Mouse (Mus musculus): ENCODE measurements around the gene Lemd1. TPM values are rescaled to one million over a fixed set of nuclear protein-coding genes. Genes with fewer than 3 reads are reported as not detected.

The Lemd1 gene
- polyA plus RNA-seq, 1 experiment = not detected

GRCm38 (mm10) chr1:132286735-132287134, 95.5 kb downstream of the Lemd1 start:
- no peaks in the 10 kb centered on the region for H3K36me3 ChIP-seq (ENCODE audit: control insufficient read depth)
- H3K4me1 ChIP-seq (ENCODE audit: control insufficient read depth) = no peaks in the 10 kb centered on the region
- H3K27me3 ChIP-seq (ENCODE audit: control insufficient read depth) = peaks cover 3% of the 10 kb centered on the region; the same call in 1 of the 2 replicates
- no peaks in the 10 kb centered on the region for H3K9me3 ChIP-seq (ENCODE audit: control insufficient read depth, low read length)
- no peak for TF ChIP-seq GATA1 (IDR thresholded peaks at IDR 0.05; ENCODE audit: low read length)
- TF ChIP-seq TAL1 (IDR thresholded peaks at IDR 0.05; ENCODE audit: low read length) = no peak
- H3K4me3 ChIP-seq (replicated peaks) = no peak overlapping the region

- H3K4me1 ChIP-seq (ENCODE audit: control insufficient read depth) = no peaks in the 10 kb centered on the region
- H3K9me3 ChIP-seq (ENCODE audit: control insufficient read depth, low read length) = no peaks in the 10 kb centered on the region
- no peaks in the 10 kb centered on the region for H3K36me3 ChIP-seq (ENCODE audit: control insufficient read depth)
- H3K4me3 ChIP-seq (replicated peaks) = no peak overlapping the region
- TF ChIP-seq TAL1 (IDR thresholded peaks at IDR 0.05; ENCODE audit: low read length) (no peak), GATA1 (IDR thresholded peaks at IDR 0.05; ENCODE audit: low read length) (no peak)
- H3K27me3 ChIP-seq (ENCODE audit: control insufficient read depth) = no peaks in the 10 kb centered on the region
Measured at GRCm38 (mm10) chr1:132287445-132287844, 96.2 kb downstream of the Lemd1 start.

GRCm38 (mm10) chr1:132287991-132288451, 96.8 kb downstream of the Lemd1 start:
- Histone ChIP-seq H3K36me3 (ENCODE audit: control insufficient read depth) (no peaks in the 10 kb centered on the region), H3K4me1 (ENCODE audit: control insufficient read depth) (no peaks in the 10 kb centered on the region), H3K9me3 (ENCODE audit: control insufficient read depth, low read length) (no peaks in the 10 kb centered on the region), H3K27me3 (ENCODE audit: control insufficient read depth) (no peaks in the 10 kb centered on the region), H3K4me3 (replicated peaks) (no peak overlapping the region)
- TF ChIP-seq GATA1 (IDR thresholded peaks at IDR 0.05; ENCODE audit: low read length) (no peak), TAL1 (IDR thresholded peaks at IDR 0.05; ENCODE audit: low read length) (no peak)

- TF ChIP-seq TAL1 (IDR thresholded peaks at IDR 0.05; ENCODE audit: low read length) = no peak
- TF ChIP-seq GATA1 (IDR thresholded peaks at IDR 0.05; ENCODE audit: low read length) = no peak
- no peaks in the 10 kb centered on the region for H3K36me3 ChIP-seq (ENCODE audit: control insufficient read depth)
- H3K9me3 ChIP-seq (ENCODE audit: control insufficient read depth, low read length) = no peaks in the 10 kb centered on the region
- H3K4me3 ChIP-seq (replicated peaks) = no peak overlapping the region
- no peaks in the 10 kb centered on the region for H3K27me3 ChIP-seq (ENCODE audit: control insufficient read depth)
- no peaks in the 10 kb centered on the region for H3K4me1 ChIP-seq (ENCODE audit: control insufficient read depth)
Measured at GRCm38 (mm10) chr1:132289965-132290364, 98.7 kb downstream of the Lemd1 start.

- H3K9me3 ChIP-seq (ENCODE audit: control insufficient read depth, low read length) = no peaks in the 10 kb centered on the region
- H3K4me3 ChIP-seq (replicated peaks) = no peak overlapping the region
- no peak for TF ChIP-seq GATA1 (IDR thresholded peaks at IDR 0.05; ENCODE audit: low read length)
- no peak for TF ChIP-seq TAL1 (IDR thresholded peaks at IDR 0.05; ENCODE audit: low read length)
- H3K27me3 ChIP-seq (ENCODE audit: control insufficient read depth) = peaks cover 8% of the 10 kb centered on the region
- no peaks in the 10 kb centered on the region for H3K4me1 ChIP-seq (ENCODE audit: control insufficient read depth)
- H3K36me3 ChIP-seq (ENCODE audit: control insufficient read depth) = no peaks in the 10 kb centered on the region
Measured at GRCm38 (mm10) chr1:132290921-132291675, 99.9 kb downstream of the Lemd1 start.

- TF ChIP-seq TAL1 (IDR thresholded peaks at IDR 0.05; ENCODE audit: low read length) (no peak), GATA1 (IDR thresholded peaks at IDR 0.05; ENCODE audit: low read length) (no peak)
- H3K9me3 ChIP-seq (ENCODE audit: control insufficient read depth, low read length) = no peaks in the 10 kb centered on the region
- H3K36me3 ChIP-seq (ENCODE audit: control insufficient read depth) = no peaks in the 10 kb centered on the region
- H3K4me3 ChIP-seq (replicated peaks) = no peak overlapping the region
- no peaks in the 10 kb centered on the region for H3K4me1 ChIP-seq (ENCODE audit: control insufficient read depth)
- peaks cover 13% of the 10 kb centered on the region for H3K27me3 ChIP-seq (ENCODE audit: control insufficient read depth)
Measured at GRCm38 (mm10) chr1:132291706-132292105, 100.5 kb downstream of the Lemd1 start.

GRCm38 (mm10) chr1:132292318-132293129, 101.3 kb downstream of the Lemd1 start:
- Histone ChIP-seq H3K27me3 (ENCODE audit: control insufficient read depth) (peaks cover 21% of the 10 kb centered on the region), H3K9me3 (ENCODE audit: control insufficient read depth, low read length) (no peaks in the 10 kb centered on the region), H3K4me1 (ENCODE audit: control insufficient read depth) (no peaks in the 10 kb centered on the region), H3K4me3 (replicated peaks) (no peak overlapping the region), H3K36me3 (ENCODE audit: control insufficient read depth) (no peaks in the 10 kb centered on the region)
- TF ChIP-seq TAL1 (IDR thresholded peaks at IDR 0.05; ENCODE audit: low read length) = no peak
- TF ChIP-seq GATA1 (IDR thresholded peaks at IDR 0.05; ENCODE audit: low read length) = no peak

- Histone ChIP-seq H3K4me1 (ENCODE audit: control insufficient read depth) (no peaks in the 10 kb centered on the region), H3K36me3 (ENCODE audit: control insufficient read depth) (no peaks in the 10 kb centered on the region), H3K4me3 (replicated peaks) (no peak overlapping the region), H3K9me3 (ENCODE audit: control insufficient read depth, low read length) (no peaks in the 10 kb centered on the region), H3K27me3 (ENCODE audit: control insufficient read depth) (peaks cover 51% of the 10 kb centered on the region)
- TF ChIP-seq GATA1 (IDR thresholded peaks at IDR 0.05; ENCODE audit: low read length) (no peak), TAL1 (IDR thresholded peaks at IDR 0.05; ENCODE audit: low read length) (no peak)
Measured at GRCm38 (mm10) chr1:132295506-132295905, 104.3 kb downstream of the Lemd1 start.

GRCm38 (mm10) chr1:132296051-132296450, 104.8 kb downstream of the Lemd1 start:
- no peak overlapping the region for H3K4me3 ChIP-seq (replicated peaks)
- no peaks in the 10 kb centered on the region for H3K36me3 ChIP-seq (ENCODE audit: control insufficient read depth)
- no peaks in the 10 kb centered on the region for H3K4me1 ChIP-seq (ENCODE audit: control insufficient read depth)
- no peak for TF ChIP-seq TAL1 (IDR thresholded peaks at IDR 0.05; ENCODE audit: low read length)
- no peak for TF ChIP-seq GATA1 (IDR thresholded peaks at IDR 0.05; ENCODE audit: low read length)
- H3K27me3 ChIP-seq (ENCODE audit: control insufficient read depth) = peaks cover 54% of the 10 kb centered on the region
- H3K9me3 ChIP-seq (ENCODE audit: control insufficient read depth, low read length) = no peaks in the 10 kb centered on the region
